Mouse (Mus musculus) layer of hippocampus, adult 6 months (tissue): ENCODE results near the gene Olfr27. TPM values are rescaled to one million over a fixed set of nuclear protein-coding genes. Genes with fewer than 3 reads are reported as not detected.

Experiments
- long read RNA-seq, 2 experiments: library from polyadenylated mRNA; unstranded; transcript quantifications; one replicate each; pipeline ENCODE4 v2.0.0; 2019 to 2020
- polyA plus RNA-seq: library from polyadenylated mRNA; unstranded; fragments of <200 nt; fragmentation: Nextera tagmentation; gene quantifications from 2 replicates; pipeline ENCODE4 v1.2.3, GENCODE M21; 2021

Olfr27 gene
- not detected in 2 replicates for polyA plus RNA-seq
- long read RNA-seq, experiment 1 = 0 reads
- long read RNA-seq, experiment 2 = 0 reads

GRCm38 (mm10) chr9:39127831-39128230, at the start of gene Olfr27:
TSS of gene Olfr27 (plus strand) at chr9:39128131.

GRCm38 (mm10) chr9:39078787-39079186, 49.1 kb upstream of the Olfr27 start, which contains the start of gene Olfr938:
TSS of gene Olfr938 (minus strand) at chr9:39078887.

GRCm38 (mm10) chr9:39166004-39166403, 38.1 kb downstream of the Olfr27 start, which contains the start of gene Olfr943:
TSS of gene Olfr943 (plus strand) at chr9:39166304.

Other genes with a start within 250 kb of the Olfr27 start
- gene Olfr930, start 198.3 kb upstream of the Olfr27 start, polyA plus RNA-seq = not detected in 2 replicates
- gene Olfr933, start 155.8 kb upstream of the Olfr27 start, polyA plus RNA-seq = not detected in 2 replicates
- not detected in 2 replicates for gene Olfr934, start 139.8 kb upstream of the Olfr27 start, polyA plus RNA-seq
- not detected in 2 replicates for gene Olfr935, start 128.4 kb upstream of the Olfr27 start, polyA plus RNA-seq
- not detected in 2 replicates for gene Olfr146, start 104.8 kb upstream of the Olfr27 start, polyA plus RNA-seq
- not detected in 2 replicates for gene Olfr937, start 63.2 kb upstream of the Olfr27 start, polyA plus RNA-seq
- not detected in 2 replicates for gene Olfr938, start 49.2 kb upstream of the Olfr27 start, polyA plus RNA-seq
- gene Olfr943, start 38.2 kb downstream of the Olfr27 start, polyA plus RNA-seq = not detected in 2 replicates
- gene Olfr944, start 73.8 kb downstream of the Olfr27 start, polyA plus RNA-seq = not detected in 2 replicates
- not detected in 2 replicates for gene Olfr1537, start 121.9 kb downstream of the Olfr27 start, polyA plus RNA-seq
- not detected in 2 replicates for gene Olfr945, start 148.7 kb downstream of the Olfr27 start, polyA plus RNA-seq
- gene Olfr948, start 197.9 kb downstream of the Olfr27 start, polyA plus RNA-seq = not detected in 2 replicates